In genomic region chr3:142439591-142440093, GRCm38 (mm10) we compare ENCODE assay signal across 9 mouse cellular contexts. TPM values are rescaled to one million over a fixed set of nuclear protein-coding genes. Genes with fewer than 3 reads are reported as not detected.
DNase-seq lines count a peak whose midpoint lies in the region; ATAC-seq and TF ChIP-seq lines count a peak whose summit lies in the region.
"Had no signal": no experiment of that assay in that cellular context is flagged by ENCODE, and none has a peak within 500 bp of the region (broad histone marks: within the 10 kb centered on the region; RNA-seq: fewer than 3 reads in every experiment).

No protein-coding gene starts in this region.

- no peaks in the 10 kb centered on the region for H3K9me3 ChIP-seq in CH12.LX (replicated peaks; ENCODE audit: low read length)
- no peaks in the 10 kb centered on the region for H3K9me3 ChIP-seq in heart, postnatal 0 days (replicated peaks; ENCODE audit: control insufficient read depth, low read length)
- H3K9me3 ChIP-seq in forebrain, embryonic 15.5 days, result no peaks in the 10 kb centered on the region

- 3% methylated on average over 7 of the region's 7 CpGs for WGBS in heart, postnatal 0 days
- WGBS in lung, adult 2 months, result 2% methylated on average over 7 of the region's 7 CpGs
- WGBS in forebrain, embryonic 15.5 days, result 64% methylated on average over 7 of the region's 7 CpGs

- peak overlapping the region; percentile 30 for H3K4me2 ChIP-seq in CH12.LX (ENCODE audit: insufficient read depth, low read depth, poor library complexity, severe bottlenecking)
- peak overlapping the region; percentile 48 for H3K4me2 ChIP-seq in heart, postnatal 0 days (ENCODE audit: low read depth, low read length)
- H3K4me2 ChIP-seq in forebrain, embryonic 15.5 days (replicated peaks), result no peak overlapping the region

- dilution Hi-C loops in CH12.LX (cut with MboI; ENCODE audit: extremely low pct_ligation_motif_present, extremely low pct_unique_long_range_greater_than_20kb, low sequenced_read_pairs), result no loop called here

- peak; percentile 86 for ATAC-seq in heart, postnatal 0 days (ENCODE audit: insufficient read depth, low read depth)
- ATAC-seq in forebrain, embryonic 15.5 days (replicated peaks), result no peak

- no peak overlapping the region for H3K9ac ChIP-seq in CH12.LX (ENCODE audit: insufficient read depth, low read depth)
- H3K9ac ChIP-seq in heart, postnatal 0 days (replicated peaks; ENCODE audit: low read depth, low read length), result no peak overlapping the region
- no peak overlapping the region for H3K9ac ChIP-seq in forebrain, embryonic 15.5 days (replicated peaks)
- H3K9ac ChIP-seq: liver, embryonic 14.5 days had no signal

- peaks cover 2 to 7% of the 10 kb centered on the region in 2 experiments; a peak in 3 of 4 replicates for H3K4me1 ChIP-seq in CH12.LX (ENCODE audit: control insufficient read depth in 1 of 2, insufficient read depth in 2 of 2)
- H3K4me1 ChIP-seq in heart, postnatal 0 days (ENCODE audit: control insufficient read depth, insufficient read depth), result peaks cover 36% of the 10 kb centered on the region
- H3K4me1 ChIP-seq in lung, adult 2 months (ENCODE audit: control insufficient read depth, insufficient read depth, low read length), result peaks cover 10% of the 10 kb centered on the region
- 0 out of 2 replicates have a peak, but pooled peaks cover 7% of the 10 kb centered on the region for H3K4me1 ChIP-seq in forebrain, embryonic 15.5 days

- H3K79me2 ChIP-seq in CH12.LX (replicated peaks; ENCODE audit: control insufficient read depth, extremely low read depth, insufficient read depth, poor library complexity, severe bottlenecking), result no peaks in the 10 kb centered on the region

- H3K27me3 ChIP-seq in CH12.LX (replicated peaks), result peaks cover 2% of the 10 kb centered on the region
- no peaks in the 10 kb centered on the region for H3K27me3 ChIP-seq in heart, postnatal 0 days (ENCODE audit: control insufficient read depth, insufficient read depth, low read length)
- no peaks in the 10 kb centered on the region for H3K27me3 ChIP-seq in forebrain, embryonic 15.5 days

- in situ Hi-C loops in CH12.LX (cut with MboI; ENCODE audit: low pct_ligation_motif_present, low pct_unique_long_range_greater_than_20kb, low sequenced_read_pairs), result no loop called here

- no peak for TF ChIP-seq CTCF in CH12.LX (conservative IDR thresholded peaks at IDR 0.05 in 1 of 2, IDR thresholded peaks at IDR 0.05 in 1 of 2; ENCODE audit: low read depth in 2 of 2, low read length in 2 of 2)
- TF ChIP-seq CTCF in heart, postnatal 0 days (IDR thresholded peaks at IDR 0.05; ENCODE audit: low read depth), result no peak
- no peak for TF ChIP-seq CTCF in lung, adult 2 months (IDR thresholded peaks at IDR 0.05; ENCODE audit: insufficient read depth, low read length)

- no peak overlapping the region for H3K4me3 ChIP-seq in CH12.LX (replicated peaks in 1 of 3; ENCODE audit: low read depth in 2 of 3, low read length in 2 of 3, poor library complexity in 1 of 3)
- H3K4me3 ChIP-seq in heart, postnatal 0 days (ENCODE audit: low read depth, low read length), result no peak overlapping the region
- H3K4me3 ChIP-seq in lung, adult 2 months (replicated peaks; ENCODE audit: extremely low read depth, low read depth, low read length), result peak overlapping the region; percentile 27
- H3K4me3 ChIP-seq in forebrain, embryonic 15.5 days, result no peak overlapping the region

- H3K36me3 ChIP-seq in CH12.LX (replicated peaks in 1 of 2; ENCODE audit: control insufficient read depth in 1 of 2, insufficient read depth in 1 of 2, low read length in 1 of 2), result no peaks in the 10 kb centered on the region
- no peaks in the 10 kb centered on the region for H3K36me3 ChIP-seq in heart, postnatal 0 days (replicated peaks; ENCODE audit: control insufficient read depth, insufficient read depth, low read length)
- no peaks in the 10 kb centered on the region for H3K36me3 ChIP-seq in forebrain, embryonic 15.5 days

- no peak for TF ChIP-seq POLR2A in CH12.LX (IDR thresholded peaks at IDR 0.05; ENCODE audit: low read depth, low read length)
- TF ChIP-seq POLR2A in lung, adult 2 months (IDR thresholded peaks at IDR 0.05; ENCODE audit: borderline replicate concordance, extremely low read depth, low read depth, low read length), result no peak

- no peak for DNase-seq in CH12.LX (ENCODE audit: extremely low read depth)
- peak; percentile 43 for DNase-seq in embryo, embryonic 9.5 days (ENCODE audit: extremely low spot score)
- DNase-seq in heart, postnatal 0 days (ENCODE audit: low spot score), result peak; percentile 91
- DNase-seq in lung, adult 2 months, result peak; percentile 32
- DNase-seq in left cerebral cortex, adult 8-10 months (ENCODE audit: low spot score in 2 of 2), result no peak
- DNase-seq in frontal cortex, postnatal 25 days (ENCODE audit: low spot score in 2 of 2), result no peak
- no peak for DNase-seq in cerebellum, adult 8-10 months

- no peak for TF ChIP-seq RAD21 in CH12.LX (IDR thresholded peaks at IDR 0.05; ENCODE audit: low read depth, low read length)

- no peak for TF ChIP-seq EP300 in CH12.LX (IDR thresholded peaks at IDR 0.05; ENCODE audit: low read length)
- no peak for TF ChIP-seq EP300 in heart, postnatal 0 days (IDR thresholded peaks at IDR 0.05; ENCODE audit: low read depth)

- no peak overlapping the region for H3K27ac ChIP-seq in CH12.LX (ENCODE audit: insufficient read depth, low read depth)
- H3K27ac ChIP-seq in heart, postnatal 0 days (ENCODE audit: low read depth), result peak overlapping the region; percentile 95
- no peak overlapping the region for H3K27ac ChIP-seq in forebrain, embryonic 15.5 days (replicated peaks)
- H3K27ac ChIP-seq: liver, embryonic 14.5 days had no signal

TF ChIP-seq in CH12.LX, 34 proteins besides CTCF, POLR2A, EP300 and RAD21:
- TF ChIP-seq UBTF (IDR thresholded peaks at IDR 0.05; ENCODE audit: low read depth, low read length) (no peak), MXI1 (IDR thresholded peaks at IDR 0.05; ENCODE audit: low read depth, low read length) (no peak), GABPA (IDR thresholded peaks at IDR 0.05; ENCODE audit: insufficient replicate concordance, low read depth, low read length) (no peak), HCFC1 (IDR thresholded peaks at IDR 0.05; ENCODE audit: low read depth, low read length) (no peak), ZC3H11A (IDR thresholded peaks at IDR 0.05; ENCODE audit: low read depth, low read length) (no peak), JUN (IDR thresholded peaks at IDR 0.05; ENCODE audit: insufficient read depth, low read depth, low read length) (no peak), USF1 (IDR thresholded peaks at IDR 0.05; ENCODE audit: low read depth, low read length) (no peak), CHD2 (IDR thresholded peaks at IDR 0.05; ENCODE audit: low read length) (no peak), ZKSCAN1 (IDR thresholded peaks at IDR 0.05; ENCODE audit: borderline replicate concordance, low read depth, low read length) (no peak), USF2 (conservative IDR thresholded peaks at IDR 0.05; ENCODE audit: low read depth, low read length) (no peak)

RNA-seq across cellular contexts. Expression of gene Pdlim5, which starts 44.1 kb away (rescaled TPM):
- 20.7 and 22.0 TPM in 2 replicates for total RNA-seq in CH12.LX (2012; rRNA removed)
- total RNA-seq in CH12.LX (2014; rRNA removed), result 22.8 and 23.2 TPM in 2 replicates
- 22.8 and 24.6 TPM in 2 replicates for polyA plus RNA-seq in CH12.LX (2012; ENCODE audit: insufficient read length, low read depth)
- 512 and 650 TPM in 2 replicates for total RNA-seq in heart, postnatal 0 days (2014; rRNA removed; ENCODE audit: low replicate concordance)
- polyA plus RNA-seq in heart, postnatal 0 days (2015; fragmentation: Nextera tagmentation; extraction: Ambion mirVana), result 336 and 367 TPM in 2 replicates
- polyA plus RNA-seq in lung, adult 2 months (2012; rRNA removed), result 43.5 and 52.6 TPM in 2 replicates
- 10 to 100 TPM; 19.5 to 27.0 (median 25.2) TPM for total RNA-seq in left cerebral cortex, adult 8-10 months (2022)
- polyA plus RNA-seq in forebrain, embryonic 15.5 days (2015; fragmentation: Nextera tagmentation; extraction: Ambion mirVana), result 9.8 and 10.8 TPM in 2 replicates

RNA-seq across cellular contexts. Expression of gene Gbp5, which starts 54.1 kb away (rescaled TPM):
- total RNA-seq in CH12.LX (2012; rRNA removed), result 8.3 and 16.1 TPM in 2 replicates
- total RNA-seq in CH12.LX (2014; rRNA removed), result 1.3 and 1.8 TPM in 2 replicates
- polyA plus RNA-seq in CH12.LX (2012; ENCODE audit: insufficient read length, low read depth), result 4.7 and 4.8 TPM in 2 replicates
- total RNA-seq in heart, postnatal 0 days (2014; rRNA removed; ENCODE audit: low replicate concordance), result 1.6 and 4.4 TPM in 2 replicates
- 0.33 and 0.44 TPM in 2 replicates for polyA plus RNA-seq in heart, postnatal 0 days (2015; fragmentation: Nextera tagmentation; extraction: Ambion mirVana)
- 2.0 and 2.6 TPM in 2 replicates for polyA plus RNA-seq in lung, adult 2 months (2012; rRNA removed)
- 1 to 10 TPM; 2.4 to 5.2 (median 3.3) TPM for total RNA-seq in left cerebral cortex, adult 8-10 months (2022)
- polyA plus RNA-seq in forebrain, embryonic 15.5 days (2015; fragmentation: Nextera tagmentation; extraction: Ambion mirVana), result 0.06 and 0.08 TPM in 2 replicates

Comparison
In these comparisons a context has a peak if more than half of its experiments do, and no peak if none do; other contexts are left out.
1. DNase-seq: peak in embryo, embryonic 9.5 days (single experiment), heart, postnatal 0 days (single experiment) and lung, adult 2 months (single experiment); none in CH12.LX (single experiment), left cerebral cortex, adult 8-10 months (0 of 2), frontal cortex, postnatal 25 days (0 of 2) and cerebellum, adult 8-10 months (single experiment).